Mouse (Mus musculus) midbrain, embryonic 14.5 days (tissue): Measurements from ENCODE around the gene Nid2. TPM values are rescaled to one million over a fixed set of nuclear protein-coding genes. Genes with fewer than 3 reads are reported as not detected.

Experiments
- ATAC-seq: fragments of 200-750 bp; cut with Nextera tagmentation; 2 replicates; pipeline ENCODE4 v1.8.0; 2017; ENCODE audit warnings: moderate number of reproducible peaks, moderate library complexity; ENCODE audit not compliant: low FRiP score, low TSS enrichment
- DNase-seq: peaks from one replicate; pipeline ENCODE4 v3.0.0-alpha.2; 2015
- H3K27ac ChIP-seq: fragments of 300-500 bp; sonication (generic); replicated peaks from 2 replicates; pipeline ENCODE4 v1.5.1; 2014; ENCODE audit warnings: mild to moderate bottlenecking, low read depth, low read length, moderate library complexity
- H3K27me3 ChIP-seq: fragments of 300-500 bp; sonication (generic); 2 replicates; pipeline ENCODE4 v1.6.1; 2014; ENCODE audit warnings: low read length, control low read depth, mixed read lengths; ENCODE audit not compliant: control insufficient read depth, insufficient read depth
- H3K36me3 ChIP-seq: fragments of 300-500 bp; sonication (generic); 2 replicates; pipeline ENCODE4 v1.6.1; 2014; ENCODE audit warnings: low read length, control low read depth; ENCODE audit not compliant: control insufficient read depth, insufficient read depth
- H3K4me1 ChIP-seq: fragments of 300-500 bp; sonication (generic); 2 replicates; pipeline ENCODE4 v1.6.1; 2014; ENCODE audit warnings: mild to moderate bottlenecking, antibody characterized with exemption, low read length, control low read depth; ENCODE audit not compliant: control insufficient read depth, insufficient read depth
- H3K4me2 ChIP-seq: fragments of 300-500 bp; sonication (generic); 2 replicates; pipeline ENCODE4 v1.6.1; 2014; ENCODE audit warnings: mild to moderate bottlenecking, low read length, moderate library complexity
- H3K4me3 ChIP-seq: fragments of 300-500 bp; sonication (generic); replicated peaks from 2 replicates; pipeline ENCODE4 v1.5.1; 2014; ENCODE audit warnings: low read depth, low read length
- H3K9ac ChIP-seq: fragments of 300-500 bp; sonication (generic); replicated peaks from 2 replicates; pipeline ENCODE4 v1.6.1; 2014; ENCODE audit warnings: mild to moderate bottlenecking, low read length, moderate library complexity
- H3K9me3 ChIP-seq: fragments of 300-500 bp; sonication (generic); 2 replicates; pipeline ENCODE4 v1.6.1; 2016; ENCODE audit warnings: low read length, control low read depth, mixed read lengths; ENCODE audit not compliant: control insufficient read depth
- WGBS: fragments of 180-500 bp; shearing (Covaris S2); extraction: QIAGEN DNeasy Blood & Tissue Kit; methylation state at CpG from one replicate; pipeline ENCODE4 v1.1.7; 2014; 5-methylcytosine and 5-hydroxymethylcytosine counted together
- polyA plus RNA-seq: library from polyadenylated mRNA; unstranded; fragments of >200 nt; fragmentation: Nextera tagmentation; extraction: Ambion mirVana; gene quantifications from 2 replicates; pipeline ENCODE4 v1.2.1, GENCODE M21; 2014

Nid2 gene
- polyA plus RNA-seq, 1 experiment from 2014 or later, result 48.3 TPM

- ATAC-seq (no peak), DNase-seq (no peak)
- Histone ChIP-seq H3K27me3 (no peaks in the 10 kb centered on the region), H3K9me3 (no peaks in the 10 kb centered on the region), H3K27ac (no peak overlapping the region), H3K4me1 (no peaks in the 10 kb centered on the region), H3K4me3 (no peak overlapping the region), H3K9ac (no peak overlapping the region), H3K4me2 (no peak overlapping the region), H3K36me3 (no peaks in the 10 kb centered on the region)
- WGBS, result 83% methylated on average over 9 of the region's 9 CpGs
These were observed 34.9 kb downstream of the Nid2 start for GRCm38 (mm10) chr14:19785797-19786588.

DNA sequence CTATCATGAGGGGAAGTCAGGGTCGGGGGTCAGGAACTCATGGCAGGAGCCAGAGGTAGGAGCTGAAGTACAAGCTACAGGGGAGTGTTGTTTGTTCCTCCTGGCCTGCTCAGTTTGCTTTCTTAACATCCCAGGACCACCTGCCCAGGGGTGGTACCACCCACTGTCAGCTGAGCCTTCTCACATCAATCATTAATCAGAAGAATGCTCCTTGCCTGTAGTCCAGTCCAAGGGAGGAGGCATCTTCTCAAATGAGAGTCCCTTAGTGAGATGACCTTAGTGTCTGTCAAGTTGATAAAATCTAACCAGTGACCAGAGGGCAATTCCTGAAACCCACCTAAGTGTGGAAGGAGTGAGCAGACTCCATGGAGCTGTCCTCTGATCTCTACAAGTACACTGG is 37.4 kb downstream of the Nid2 start:
- H3K4me1 ChIP-seq, result no peaks in the 10 kb centered on the region
- ATAC-seq, result no peak
- 83% methylated on average over 1 of the region's 1 CpGs for whole genome bisulfite sequencing
- no peaks in the 10 kb centered on the region for H3K36me3 ChIP-seq
- no peaks in the 10 kb centered on the region for H3K9me3 ChIP-seq
- no peak overlapping the region for H3K27ac ChIP-seq
- no peak for DNase-seq
- H3K9ac ChIP-seq, result no peak overlapping the region
- H3K27me3 ChIP-seq, result no peaks in the 10 kb centered on the region
- no peak overlapping the region for H3K4me2 ChIP-seq
- H3K4me3 ChIP-seq, result no peak overlapping the region

DNA sequence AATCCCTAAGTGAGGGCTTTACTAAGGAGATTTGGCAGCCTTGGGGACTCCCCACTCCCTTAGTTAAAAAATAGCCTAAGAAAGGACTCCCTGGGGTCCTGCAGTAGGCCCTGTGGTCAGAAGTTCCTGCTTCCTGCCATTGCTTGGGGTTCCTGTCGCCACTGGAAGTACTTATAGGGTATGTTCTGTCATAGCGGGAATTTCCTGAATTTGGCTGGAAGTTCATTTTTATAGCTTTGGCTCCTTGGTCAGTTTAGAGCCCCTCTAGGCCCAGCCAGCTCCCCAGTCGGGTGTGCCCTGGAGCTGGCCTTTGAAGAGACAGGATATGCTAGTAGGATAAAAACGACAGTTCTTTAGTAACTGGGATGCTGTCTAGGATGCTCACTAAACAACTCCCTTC is 43.8 kb downstream of the Nid2 start:
- H3K9ac ChIP-seq, result no peak overlapping the region
- no peak overlapping the region for H3K27ac ChIP-seq
- ATAC-seq (no peak), DNase-seq (no peak)
- no peaks in the 10 kb centered on the region for H3K27me3 ChIP-seq
- H3K36me3 ChIP-seq, result no peaks in the 10 kb centered on the region
- no peak overlapping the region for H3K4me2 ChIP-seq
- H3K4me1 ChIP-seq, result no peaks in the 10 kb centered on the region
- no peak overlapping the region for H3K4me3 ChIP-seq
- 78% methylated on average over 4 of the region's 4 CpGs for WGBS
- no peaks in the 10 kb centered on the region for H3K9me3 ChIP-seq

GRCm38 (mm10) chr14:19796541-19797304 is 45.7 kb downstream of the Nid2 start:
- no peak for ATAC-seq
- no peaks in the 10 kb centered on the region for H3K4me1 ChIP-seq
- H3K36me3 ChIP-seq, result no peaks in the 10 kb centered on the region
- H3K4me3 ChIP-seq, result no peak overlapping the region
- DNase-seq, result no peak
- 92% methylated on average over 18 of the region's 18 CpGs for WGBS
- H3K4me2 ChIP-seq, result no peak overlapping the region
- H3K9me3 ChIP-seq, result no peaks in the 10 kb centered on the region
- no peak overlapping the region for H3K9ac ChIP-seq
- no peaks in the 10 kb centered on the region for H3K27me3 ChIP-seq
- no peak overlapping the region for H3K27ac ChIP-seq

DNA sequence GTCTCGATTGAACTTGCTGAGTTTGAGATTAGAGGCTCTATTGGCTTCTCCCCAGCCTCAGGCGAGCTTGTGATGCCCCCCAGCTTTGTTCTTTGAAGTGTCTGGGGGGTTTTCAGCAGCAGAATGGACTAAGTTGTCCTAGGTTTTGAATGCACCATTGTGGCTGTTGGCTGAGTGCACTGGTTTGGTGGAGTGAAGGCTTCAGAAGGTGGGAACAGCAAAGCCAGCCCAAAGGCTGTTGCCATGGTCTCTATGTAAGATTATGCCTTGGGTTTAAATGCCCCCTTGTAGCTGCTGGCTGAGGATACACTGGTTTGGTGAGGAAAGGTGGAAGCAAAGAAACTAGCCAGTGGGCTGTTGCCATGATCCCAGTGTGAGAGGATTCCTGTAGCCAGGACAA is 49.4 kb downstream of the Nid2 start:
- H3K36me3 ChIP-seq, result no peaks in the 10 kb centered on the region
- H3K27ac ChIP-seq, result no peak overlapping the region
- no peaks in the 10 kb centered on the region for H3K27me3 ChIP-seq
- H3K4me3 ChIP-seq, result no peak overlapping the region
- no peak overlapping the region for H3K9ac ChIP-seq
- DNase-seq (no peak), ATAC-seq (no peak)
- H3K9me3 ChIP-seq, result no peaks in the 10 kb centered on the region
- 62% methylated on average over 2 of the region's 2 CpGs for WGBS
- no peaks in the 10 kb centered on the region for H3K4me1 ChIP-seq
- no peak overlapping the region for H3K4me2 ChIP-seq

GRCm38 (mm10) chr14:19801474-19802215 is 50.6 kb downstream of the Nid2 start:
- Histone ChIP-seq H3K4me1 (no peaks in the 10 kb centered on the region), H3K4me3 (no peak overlapping the region), H3K4me2 (no peak overlapping the region), H3K27ac (no peak overlapping the region), H3K27me3 (no peaks in the 10 kb centered on the region), H3K36me3 (no peaks in the 10 kb centered on the region), H3K9me3 (no peaks in the 10 kb centered on the region), H3K9ac (no peak overlapping the region)
- DNase-seq (no peak), ATAC-seq (no peak)
- 84% methylated on average over 8 of the region's 8 CpGs for WGBS

GRCm38 (mm10) chr14:19803222-19803621 is 52.2 kb downstream of the Nid2 start:
- H3K9me3 ChIP-seq, result no peaks in the 10 kb centered on the region
- DNase-seq (no peak), ATAC-seq (no peak)
- H3K4me1 ChIP-seq, result no peaks in the 10 kb centered on the region
- H3K9ac ChIP-seq, result no peak overlapping the region
- no peak overlapping the region for H3K27ac ChIP-seq
- H3K4me2 ChIP-seq, result no peak overlapping the region
- no peaks in the 10 kb centered on the region for H3K36me3 ChIP-seq
- no peak overlapping the region for H3K4me3 ChIP-seq
- no peaks in the 10 kb centered on the region for H3K27me3 ChIP-seq
- WGBS, result 60% methylated on average over 4 of the region's 4 CpGs

- peak; percentile 25 for DNase-seq
- WGBS, result 43% methylated on average over 10 of the region's 10 CpGs
These were observed 52.6 kb downstream of the Nid2 start for GRCm38 (mm10) chr14:19803623-19804022.

More at GRCm38 (mm10) chr14:19803623-19804022, 52.6 kb downstream of the Nid2 start:
- Histone ChIP-seq H3K4me3 (no peak overlapping the region), H3K9me3 (no peaks in the 10 kb centered on the region), H3K36me3 (no peaks in the 10 kb centered on the region), H3K27ac (no peak overlapping the region), H3K27me3 (no peaks in the 10 kb centered on the region), H3K4me1 (no peaks in the 10 kb centered on the region), H3K9ac (no peak overlapping the region), H3K4me2 (no peak overlapping the region)
- ATAC-seq, result no peak
